8 mouse cellular contexts compared by ENCODE assay signal in the genomic region with DNA sequence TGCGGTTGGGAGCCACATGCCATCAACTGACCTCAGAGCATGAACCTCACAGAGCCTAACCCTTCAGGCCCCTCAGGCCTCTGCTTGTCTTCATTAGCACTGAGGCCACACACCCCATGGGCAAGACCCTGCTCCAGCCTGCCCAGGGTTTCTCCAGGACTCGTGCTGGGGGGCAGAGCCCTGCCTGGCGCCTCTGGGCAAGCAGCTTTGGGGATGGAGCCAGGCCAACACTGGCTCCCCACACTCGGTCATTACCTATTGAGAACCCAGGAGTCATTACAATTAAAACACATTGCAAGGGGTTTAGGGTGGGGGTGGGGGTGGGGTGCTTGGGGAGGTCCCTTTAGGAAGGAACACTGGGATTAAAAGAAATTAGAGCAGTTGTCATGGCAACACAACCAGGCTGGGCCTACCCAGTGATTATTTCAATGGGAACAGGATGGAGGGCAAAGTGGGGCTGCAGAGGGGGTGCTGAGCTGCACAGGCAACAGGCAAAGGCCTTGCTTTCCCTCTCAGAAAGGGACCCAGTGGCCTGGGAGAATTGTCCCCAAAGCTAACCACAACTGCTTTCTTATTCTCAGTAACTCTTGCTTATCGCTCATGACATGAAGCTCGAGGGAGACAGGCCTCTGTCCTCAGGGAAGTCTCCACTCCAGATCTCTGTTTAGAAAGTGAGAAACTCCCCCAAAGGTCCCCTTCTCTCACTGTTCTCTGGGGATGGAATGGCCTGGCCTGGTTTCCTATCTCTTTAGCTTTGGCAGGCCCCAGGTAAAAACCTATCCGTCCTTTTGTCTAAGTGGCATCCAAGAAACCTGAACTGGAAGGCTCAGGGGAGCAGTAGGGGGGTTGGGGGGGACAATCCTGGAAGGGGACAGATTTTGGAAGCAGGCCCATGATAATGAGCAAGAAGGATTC.
DNase-seq lines count a peak whose midpoint lies in the region; ATAC-seq and TF ChIP-seq lines count a peak whose summit lies in the region.
"Had no signal": no experiment of that assay in that cellular context is flagged by ENCODE, and none has a peak within 500 bp of the region (broad histone marks: within the 10 kb centered on the region; RNA-seq: fewer than 3 reads in every experiment).

No protein-coding gene starts in this region.

- no peaks in the 10 kb centered on the region for H3K27me3 ChIP-seq in forebrain, embryonic 15.5 days
- H3K27me3 ChIP-seq: liver, embryonic 12.5 days had no signal

- H3K9me3 ChIP-seq in forebrain, embryonic 15.5 days: no peaks in the 10 kb centered on the region
- H3K9me3 ChIP-seq: liver, embryonic 12.5 days had no signal

- peak; percentile 83 for ATAC-seq in forebrain, embryonic 15.5 days (replicated peaks)
- no peak for ATAC-seq in activated CD4-positive, CD25-positive, alpha-beta regulatory T cell, adult 4 months
- ATAC-seq: liver, embryonic 12.5 days had no signal

- H3K9ac ChIP-seq in forebrain, embryonic 15.5 days (replicated peaks): no peak overlapping the region
- H3K9ac ChIP-seq: liver, embryonic 12.5 days had no signal

- H3K4me1 ChIP-seq in forebrain, embryonic 15.5 days: peaks cover 49% of the 10 kb centered on the region
- peaks cover 20% of the 10 kb centered on the region for H3K4me1 ChIP-seq in olfactory bulb, adult 2 months (ENCODE audit: control insufficient read depth, insufficient read depth, low read length)

- TF ChIP-seq CTCF in olfactory bulb, adult 2 months (IDR thresholded peaks at IDR 0.05; ENCODE audit: insufficient read depth, low read depth, low read length): no peak

- peak overlapping the region; percentile 76 for H3K27ac ChIP-seq in forebrain, embryonic 15.5 days (replicated peaks)
- peak overlapping the region; percentile 16; the same call in 1 of the 2 replicates for H3K27ac ChIP-seq in olfactory bulb, adult 2 months (ENCODE audit: insufficient read depth, low read depth, low read length)
- H3K27ac ChIP-seq: liver, embryonic 12.5 days had no signal

- H3K36me3 ChIP-seq in forebrain, embryonic 15.5 days: no peaks in the 10 kb centered on the region
- H3K36me3 ChIP-seq: liver, embryonic 12.5 days had no signal

- DNase-seq in embryo, embryonic 9.5 days (ENCODE audit: extremely low spot score): peak; percentile 35
- peak; percentile 19 to 29 for DNase-seq in left cerebral cortex, adult 9 months (ENCODE audit: low spot score in 2 of 2)
- DNase-seq in B cell, adult 2 months: no peak
- no peak for DNase-seq in urinary bladder, postnatal 14 days (ENCODE audit: low spot score)

- no peak overlapping the region for H3K4me3 ChIP-seq in forebrain, embryonic 15.5 days
- H3K4me3 ChIP-seq in olfactory bulb, adult 2 months (ENCODE audit: insufficient read depth, low read depth, low read length): no peak overlapping the region
- H3K4me3 ChIP-seq: liver, embryonic 12.5 days had no signal

- H3K4me2 ChIP-seq in forebrain, embryonic 15.5 days (replicated peaks): no peak overlapping the region
- H3K4me2 ChIP-seq: liver, embryonic 12.5 days had no signal

- 4% methylated on average over 7 of the region's 7 CpGs for WGBS in forebrain, embryonic 15.5 days
- 59% methylated on average over 7 of the region's 7 CpGs for WGBS in olfactory bulb, adult 2 months

- no peak for TF ChIP-seq POLR2A in olfactory bulb, adult 2 months (IDR thresholded peaks at IDR 0.05; ENCODE audit: insufficient read depth, low read depth, low read length)

Comparison
In these comparisons a context has a peak if more than half of its experiments do, and no peak if none do; other contexts are left out.
1. DNase-seq: peak in embryo, embryonic 9.5 days (single experiment) and left cerebral cortex, adult 9 months (2 of 2); none in B cell, adult 2 months (0 of 2) and urinary bladder, postnatal 14 days (single experiment).